Mouse (Mus musculus): Measurements from ENCODE around the gene Pmvk. TPM values are rescaled to one million over a fixed set of nuclear protein-coding genes. Genes with fewer than 3 reads are reported as not detected.
"Not testable (repeated sequence)": the region's sequence is repeated elsewhere in the genome, so short reads cannot be mapped to it uniquely, and the experiment has no call there.

Pmvk gene
- polyA plus RNA-seq, 1 experiment from 2014 or later, result 50.5 TPM

- Histone ChIP-seq H3K4me2 (replicated peaks; ENCODE audit: low read depth, low read length) (peak overlapping the region; percentile 79), H3K9me3 (ENCODE audit: control insufficient read depth, low read depth, low read length) (no peaks in the 10 kb centered on the region), H3K4me1 (ENCODE audit: control insufficient read depth, insufficient read depth, low read length) (peaks cover 43% of the 10 kb centered on the region), H3K27ac (ENCODE audit: low read length) (peak overlapping the region; percentile 39; the same call in 1 of the 2 replicates), H3K4me3 (ENCODE audit: low read depth, low read length) (peak overlapping the region; percentile 59), H3K27me3 (ENCODE audit: control insufficient read depth, insufficient read depth, low read length) (no peaks in the 10 kb centered on the region), H3K36me3 (ENCODE audit: control insufficient read depth, insufficient read depth, low read length) (peaks cover 32% of the 10 kb centered on the region), H3K9ac (replicated peaks; ENCODE audit: low read depth, low read length) (peak overlapping the region; percentile 50)
- 58% methylated on average over 6 of the region's 6 CpGs for WGBS
- no peak for ATAC-seq (ENCODE audit: insufficient number of reproducible peaks, insufficient read depth, low FRiP score, low read depth)
Observed at GRCm38 (mm10) chr3:89422556-89423205, 31.7 kb upstream of the Pmvk start.

- no peak for ATAC-seq (ENCODE audit: insufficient number of reproducible peaks, insufficient read depth, low FRiP score, low read depth)
- H3K36me3 ChIP-seq (ENCODE audit: control insufficient read depth, insufficient read depth, low read length), result peaks cover 38% of the 10 kb centered on the region
- no peak overlapping the region for H3K4me3 ChIP-seq (ENCODE audit: low read depth, low read length)
- no peaks in the 10 kb centered on the region for H3K9me3 ChIP-seq (ENCODE audit: control insufficient read depth, low read depth, low read length)
- no peak overlapping the region for H3K27ac ChIP-seq (ENCODE audit: low read length)
- no peaks in the 10 kb centered on the region for H3K27me3 ChIP-seq (ENCODE audit: control insufficient read depth, insufficient read depth, low read length)
- H3K4me1 ChIP-seq (ENCODE audit: control insufficient read depth, insufficient read depth, low read length), result peaks cover 42% of the 10 kb centered on the region
- no peak overlapping the region for H3K4me2 ChIP-seq (replicated peaks; ENCODE audit: low read depth, low read length)
- H3K9ac ChIP-seq (replicated peaks; ENCODE audit: low read depth, low read length), result no peak overlapping the region
- 83% methylated on average over 5 of the region's 5 CpGs for WGBS
Observed at GRCm38 (mm10) chr3:89424416-89425140, 29.8 kb upstream of the Pmvk start.

GRCm38 (mm10) chr3:89425141-89425525, 29.2 kb upstream of the Pmvk start:
- Histone ChIP-seq H3K36me3 (ENCODE audit: control insufficient read depth, insufficient read depth, low read length) (peaks cover 38% of the 10 kb centered on the region), H3K9me3 (ENCODE audit: control insufficient read depth, low read depth, low read length) (no peaks in the 10 kb centered on the region), H3K4me2 (replicated peaks; ENCODE audit: low read depth, low read length) (no peak overlapping the region), H3K9ac (replicated peaks; ENCODE audit: low read depth, low read length) (no peak overlapping the region), H3K27me3 (ENCODE audit: control insufficient read depth, insufficient read depth, low read length) (no peaks in the 10 kb centered on the region), H3K4me3 (ENCODE audit: low read depth, low read length) (no peak overlapping the region), H3K4me1 (ENCODE audit: control insufficient read depth, insufficient read depth, low read length) (peaks cover 37% of the 10 kb centered on the region), H3K27ac (ENCODE audit: low read length) (no peak overlapping the region)
- no peak for ATAC-seq (ENCODE audit: insufficient number of reproducible peaks, insufficient read depth, low FRiP score, low read depth)
- 80% methylated on average over 5 of the region's 5 CpGs for WGBS

- Histone ChIP-seq H3K36me3 (ENCODE audit: control insufficient read depth, insufficient read depth, low read length) (peaks cover 38% of the 10 kb centered on the region), H3K27ac (ENCODE audit: low read length) (no peak overlapping the region), H3K4me1 (ENCODE audit: control insufficient read depth, insufficient read depth, low read length) (peaks cover 33% of the 10 kb centered on the region), H3K4me2 (replicated peaks; ENCODE audit: low read depth, low read length) (no peak overlapping the region), H3K9ac (replicated peaks; ENCODE audit: low read depth, low read length) (no peak overlapping the region), H3K27me3 (ENCODE audit: control insufficient read depth, insufficient read depth, low read length) (no peaks in the 10 kb centered on the region), H3K4me3 (ENCODE audit: low read depth, low read length) (no peak overlapping the region), H3K9me3 (ENCODE audit: control insufficient read depth, low read depth, low read length) (no peaks in the 10 kb centered on the region)
- WGBS, result 91% methylated on average over 4 of the region's 4 CpGs
- ATAC-seq (ENCODE audit: insufficient number of reproducible peaks, insufficient read depth, low FRiP score, low read depth), result no peak
Observed at GRCm38 (mm10) chr3:89425876-89426275, 28.5 kb upstream of the Pmvk start.

GRCm38 (mm10) chr3:89429021-89429420, 25.3 kb upstream of the Pmvk start:
- H3K27ac ChIP-seq (ENCODE audit: low read length); H3K4me2 ChIP-seq (replicated peaks; ENCODE audit: low read depth, low read length); H3K4me3 ChIP-seq (ENCODE audit: low read depth, low read length); H3K9ac ChIP-seq (replicated peaks; ENCODE audit: low read depth, low read length); H3K27me3 ChIP-seq (ENCODE audit: control insufficient read depth, insufficient read depth, low read length); ATAC-seq (ENCODE audit: insufficient number of reproducible peaks, insufficient read depth, low FRiP score, low read depth); H3K9me3 ChIP-seq (ENCODE audit: control insufficient read depth, low read depth, low read length): not testable (repeated sequence)
- Histone ChIP-seq H3K4me1 (ENCODE audit: control insufficient read depth, insufficient read depth, low read length) (peaks cover 12% of the 10 kb centered on the region), H3K36me3 (ENCODE audit: control insufficient read depth, insufficient read depth, low read length) (peaks cover 53% of the 10 kb centered on the region)
- WGBS, result 80% methylated on average over 7 of the region's 7 CpGs

GRCm38 (mm10) chr3:89430171-89431159, 23.9 kb upstream of the Pmvk start, which contains the start of gene Pygo2:
Pygo2 (plus strand) TSS chr3:89430214.
- H3K4me2 ChIP-seq (replicated peaks; ENCODE audit: low read depth, low read length), result peak within 1 kb of the TSS; percentile 83
- peak within 1 kb of the TSS; percentile 91 for H3K27ac ChIP-seq (ENCODE audit: low read length)
- peak within 1 kb of the TSS; percentile 98 for H3K4me3 ChIP-seq (ENCODE audit: low read depth, low read length)
- peak within 1 kb of the TSS; percentile 90 for H3K9ac ChIP-seq (replicated peaks; ENCODE audit: low read depth, low read length)
- H3K36me3 ChIP-seq (ENCODE audit: control insufficient read depth, insufficient read depth, low read length), result peaks cover 43% of the 10 kb centered on the region
- 3% methylated on average over 68 of the region's 68 CpGs for WGBS
- ATAC-seq (ENCODE audit: insufficient number of reproducible peaks, insufficient read depth, low FRiP score, low read depth), result peak; percentile 99
- no peaks in the 10 kb centered on the region for H3K9me3 ChIP-seq (ENCODE audit: control insufficient read depth, low read depth, low read length)
- no peaks in the 10 kb centered on the region for H3K27me3 ChIP-seq (ENCODE audit: control insufficient read depth, insufficient read depth, low read length)
- H3K4me1 ChIP-seq (ENCODE audit: control insufficient read depth, insufficient read depth, low read length), result peaks cover 6% of the 10 kb centered on the region

- H3K9ac ChIP-seq (replicated peaks; ENCODE audit: low read depth, low read length), result no peak overlapping the region
- H3K27ac ChIP-seq (ENCODE audit: low read length), result no peak overlapping the region
- 86% methylated on average over 8 of the region's 8 CpGs for WGBS
- peaks cover 11% of the 10 kb centered on the region for H3K4me1 ChIP-seq (ENCODE audit: control insufficient read depth, insufficient read depth, low read length)
- no peak overlapping the region for H3K4me2 ChIP-seq (replicated peaks; ENCODE audit: low read depth, low read length)
- no peaks in the 10 kb centered on the region for H3K9me3 ChIP-seq (ENCODE audit: control insufficient read depth, low read depth, low read length)
- no peak for ATAC-seq (ENCODE audit: insufficient number of reproducible peaks, insufficient read depth, low FRiP score, low read depth)
- no peak overlapping the region for H3K4me3 ChIP-seq (ENCODE audit: low read depth, low read length)
- H3K36me3 ChIP-seq (ENCODE audit: control insufficient read depth, insufficient read depth, low read length), result peaks cover 31% of the 10 kb centered on the region
- H3K27me3 ChIP-seq (ENCODE audit: control insufficient read depth, insufficient read depth, low read length), result no peaks in the 10 kb centered on the region
Observed at GRCm38 (mm10) chr3:89432606-89433005, 21.7 kb upstream of the Pmvk start.

GRCm38 (mm10) chr3:89434532-89434931, 19.8 kb upstream of the Pmvk start:
- Histone ChIP-seq H3K4me2 (replicated peaks; ENCODE audit: low read depth, low read length) (no peak overlapping the region), H3K27ac (ENCODE audit: low read length) (no peak overlapping the region), H3K4me3 (ENCODE audit: low read depth, low read length) (no peak overlapping the region), H3K27me3 (ENCODE audit: control insufficient read depth, insufficient read depth, low read length) (no peaks in the 10 kb centered on the region), H3K9ac (replicated peaks; ENCODE audit: low read depth, low read length) (no peak overlapping the region), H3K4me1 (ENCODE audit: control insufficient read depth, insufficient read depth, low read length) (peaks cover 11% of the 10 kb centered on the region), H3K9me3 (ENCODE audit: control insufficient read depth, low read depth, low read length) (no peaks in the 10 kb centered on the region), H3K36me3 (ENCODE audit: control insufficient read depth, insufficient read depth, low read length) (peaks cover 24% of the 10 kb centered on the region; the same call in 1 of the 2 replicates)
- 78% methylated on average over 11 of the region's 11 CpGs for WGBS
- ATAC-seq (ENCODE audit: insufficient number of reproducible peaks, insufficient read depth, low FRiP score, low read depth), result no peak
